Mouse (Mus musculus) myocyte (in vitro differentiated cells): ENCODE data around the gene Hebp1.

Experiments used
- MYOD1 ChIP-seq, 3 experiments: IDR thresholded peaks; one replicate each; pipeline ENCODE4 v1.6.1; 2011; ENCODE audit warnings: control low read depth in 2 of 3, low read depth in 2 of 3, mild to moderate bottlenecking in 2 of 3, moderate library complexity in 1 of 3; ENCODE audit not compliant: insufficient read length in 2 of 3, control insufficient read depth in 1 of 3
- POLR2AphosphoS2 ChIP-seq: IDR thresholded peaks from one replicate; pipeline ENCODE4 v1.6.1; 2011; ENCODE audit warnings: low read depth, control low read depth; ENCODE audit not compliant: insufficient read length

DNA sequence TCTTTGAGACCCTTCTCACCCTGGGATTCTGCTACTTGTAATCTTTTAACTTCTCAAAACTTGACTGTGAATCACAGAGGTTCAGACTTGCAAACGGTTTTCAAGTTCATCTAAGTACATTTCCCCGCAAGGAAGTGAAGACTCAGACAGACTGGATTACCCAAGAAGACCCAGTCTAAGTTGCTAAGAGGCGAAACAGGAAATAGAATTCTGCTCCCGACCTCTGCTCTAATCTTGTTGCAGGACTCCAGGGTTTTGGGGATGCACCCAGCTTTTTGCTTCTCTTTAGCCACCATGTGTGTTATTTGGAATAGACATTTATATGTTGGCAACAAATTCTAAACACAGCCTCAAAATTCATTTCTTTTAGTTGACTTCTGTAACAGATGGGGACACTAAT lies 36.5 kb downstream of the Hebp1 start:
- TF ChIP-seq MYOD1 (IDR thresholded peaks at IDR 0.05; ENCODE audit: control insufficient read depth in 1 of 3, insufficient read length in 2 of 3, low read depth in 2 of 3) = no peak
- no peak for TF ChIP-seq POLR2AphosphoS2
